Mouse (Mus musculus): ENCODE results near the gene Zfp831.

DNA sequence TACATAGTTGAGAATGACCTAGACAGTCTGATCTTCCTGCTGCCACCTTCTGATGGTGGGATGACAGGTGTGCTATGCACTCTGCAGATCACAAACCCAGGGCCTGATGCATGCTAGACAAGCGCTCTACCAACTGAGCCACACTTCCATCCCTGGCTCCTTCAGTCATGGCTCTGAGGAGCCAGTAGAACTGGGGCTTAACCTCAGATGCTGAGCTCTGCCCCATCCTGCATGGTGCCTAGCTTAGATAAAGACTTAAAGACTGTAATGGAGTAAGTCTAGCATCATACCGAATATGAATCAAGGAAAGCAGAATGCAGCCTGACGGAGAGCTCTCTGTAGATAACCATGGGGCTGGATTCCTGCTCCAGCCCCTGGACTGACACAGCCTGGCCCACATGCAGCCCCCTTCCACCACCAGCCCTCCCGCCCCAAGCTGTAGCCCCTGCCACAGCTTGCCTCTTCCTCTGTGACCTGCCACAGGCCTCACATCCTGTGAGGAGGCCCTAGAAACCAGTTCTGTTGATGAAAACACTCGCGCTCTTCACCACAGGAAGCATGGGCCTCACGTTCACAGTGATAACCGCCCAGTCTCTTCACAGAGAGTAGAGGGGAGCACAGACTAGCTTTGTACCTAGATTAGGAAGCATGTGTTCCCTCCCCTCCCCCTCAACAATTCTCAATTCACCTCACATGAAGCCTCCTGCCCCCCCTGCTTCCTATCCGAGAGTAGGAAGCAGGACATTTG lies 41.2 kb upstream of the Zfp831 start:
- TF ChIP-seq CTCF (IDR thresholded peaks at IDR 0.05; ENCODE audit: low read depth, low read length), result no peak
- TF ChIP-seq GATA1 (IDR thresholded peaks at IDR 0.05; ENCODE audit: borderline replicate concordance, low read length), result no peak
- no peak for TF ChIP-seq TAL1 (conservative IDR thresholded peaks at IDR 0.05; ENCODE audit: low read depth, low read length)
- TF ChIP-seq GATA2 (IDR thresholded peaks at IDR 0.05; ENCODE audit: borderline replicate concordance, low read depth, low read length), result no peak
- no peak for TF ChIP-seq POLR2AphosphoS5 (IDR thresholded peaks at IDR 0.05; ENCODE audit: insufficient replicate concordance, low read depth, low read length)

Measured in G1E (cell line).